Mouse (Mus musculus) kidney, postnatal 25 days (tissue): ENCODE data around the gene Jph2.
"Not testable (repeated sequence)": the region's sequence is repeated elsewhere in the genome, so short reads cannot be mapped to it uniquely, and the experiment has no call there.

Experiments
- DNase-seq, 2 experiments: peaks; one replicate each; pipeline ENCODE4 v3.0.0; 2021; ENCODE audit warnings: mixed read lengths in 2 of 2

Jph2 gene

GRCm38 (mm10) chr2:163411344-163411743 lies 13.6 kb upstream of the Jph2 start:
- not testable (repeated sequence) for DNase-seq

- DNase-seq: no peak
These were observed 12.4 kb upstream of the Jph2 start for GRCm38 (mm10) chr2:163410211-163410610.

- peak in 1 of 2 experiments; percentile 36 for DNase-seq
These were observed 6.4 kb upstream of the Jph2 start for GRCm38 (mm10) chr2:163404037-163404815.

GRCm38 (mm10) chr2:163401221-163401620 lies 3.4 kb upstream of the Jph2 start:
- peak; percentile 59 to 85 for DNase-seq

GRCm38 (mm10) chr2:163399222-163399621 lies 1.4 kb upstream of the Jph2 start:
- DNase-seq: no peak

- DNase-seq: no peak
These were observed 977 bp upstream of the Jph2 start for GRCm38 (mm10) chr2:163398770-163399169.

- DNase-seq: no peak
These were observed 722 bp downstream of the Jph2 start for GRCm38 (mm10) chr2:163397071-163397470.

GRCm38 (mm10) chr2:163394977-163395376 lies 2.8 kb downstream of the Jph2 start:
- DNase-seq: no peak

- DNase-seq: no peak
These were observed 3.8 kb downstream of the Jph2 start for GRCm38 (mm10) chr2:163393976-163394375.

- no peak for DNase-seq
These were observed 4.6 kb downstream of the Jph2 start for GRCm38 (mm10) chr2:163393241-163393640.

- no peak for DNase-seq
These were observed 5.4 kb downstream of the Jph2 start for GRCm38 (mm10) chr2:163392436-163392835.

- DNase-seq: peak in 1 of 2 experiments; percentile 45
These were observed 11.2 kb downstream of the Jph2 start for GRCm38 (mm10) chr2:163386423-163387190.

GRCm38 (mm10) chr2:163385126-163385525 lies 12.7 kb downstream of the Jph2 start:
- DNase-seq: no peak

GRCm38 (mm10) chr2:163381246-163381645 lies 16.5 kb downstream of the Jph2 start:
- no peak for DNase-seq

- DNase-seq: no peak
These were observed 18.4 kb downstream of the Jph2 start for GRCm38 (mm10) chr2:163379366-163379765.

GRCm38 (mm10) chr2:163376082-163376481 lies 21.7 kb downstream of the Jph2 start:
- DNase-seq: no peak

GRCm38 (mm10) chr2:163375468-163375867 lies 22.3 kb downstream of the Jph2 start:
- DNase-seq: no peak

GRCm38 (mm10) chr2:163372627-163373026 lies 25.2 kb downstream of the Jph2 start:
- no peak for DNase-seq

- DNase-seq: peak in 1 of 2 experiments; percentile 9
These were observed 27.6 kb downstream of the Jph2 start for GRCm38 (mm10) chr2:163370175-163370574.

GRCm38 (mm10) chr2:163364785-163365541 lies 32.8 kb downstream of the Jph2 start:
- no peak for DNase-seq

GRCm38 (mm10) chr2:163362940-163363921 lies 34.6 kb downstream of the Jph2 start:
- DNase-seq: no peak
